Mouse (Mus musculus) midbrain, postnatal 0 days (tissue): ENCODE results near the gene St3gal3. TPM values are rescaled to one million over a fixed set of nuclear protein-coding genes. Genes with fewer than 3 reads are reported as not detected.

Experiments
- ATAC-seq: fragments of 200-750 bp; cut with Nextera tagmentation; 2 replicates; pipeline ENCODE4 v1.8.0; 2017; ENCODE audit warnings: moderate number of reproducible peaks, mild to moderate bottlenecking, moderate TSS enrichment, moderate library complexity; ENCODE audit not compliant: low FRiP score
- DNase-seq: peaks from one replicate; pipeline ENCODE4 v3.0.0-alpha.2; 2015; ENCODE audit warnings: low spot score
- H3K27ac ChIP-seq: fragments of 300-500 bp; sonication (generic); 2 replicates; pipeline ENCODE4 v1.5.1; 2014; ENCODE audit warnings: low read depth, mild to moderate bottlenecking, low read length, mixed read lengths
- H3K27me3 ChIP-seq: fragments of 300-500 bp; sonication (generic); 2 replicates; pipeline ENCODE4 v1.6.1; 2014; ENCODE audit warnings: low read length, control low read depth, mixed read lengths; ENCODE audit not compliant: insufficient read depth
- H3K36me3 ChIP-seq: fragments of 300-500 bp; sonication (generic); 2 replicates; pipeline ENCODE4 v1.6.1; 2014; ENCODE audit warnings: low read length, control low read depth, mixed read lengths; ENCODE audit not compliant: insufficient read depth
- H3K4me1 ChIP-seq: fragments of 300-500 bp; sonication (generic); 2 replicates; pipeline ENCODE4 v1.6.1; 2014; ENCODE audit warnings: mild to moderate bottlenecking, control low read depth, antibody characterized with exemption, low read length, mixed read lengths; ENCODE audit not compliant: insufficient read depth
- H3K4me2 ChIP-seq: fragments of 300-500 bp; sonication (generic); 2 replicates; pipeline ENCODE4 v1.6.1; 2014; ENCODE audit warnings: low read depth, mild to moderate bottlenecking, low read length, mixed read lengths; ENCODE audit not compliant: poor library complexity, severe bottlenecking
- H3K4me3 ChIP-seq: fragments of 300-500 bp; sonication (generic); 2 replicates; pipeline ENCODE4 v1.5.1; 2014; ENCODE audit warnings: low read depth, mild to moderate bottlenecking, low read length, moderate library complexity
- H3K9ac ChIP-seq: fragments of 300-500 bp; sonication (generic); replicated peaks from 2 replicates; pipeline ENCODE4 v1.6.1; 2014; ENCODE audit warnings: mild to moderate bottlenecking, low read length, moderate library complexity, mixed read lengths; ENCODE audit not compliant: poor library complexity, severe bottlenecking
- H3K9me3 ChIP-seq: fragments of 300-500 bp; sonication (generic); 2 replicates; pipeline ENCODE4 v1.6.1; 2016; ENCODE audit warnings: low read length, control low read depth
- CTCF ChIP-seq: IDR thresholded peaks from 2 replicates; pipeline ENCODE4 v1.5.1; 2016; ENCODE audit warnings: antibody characterized with exemption, mild to moderate bottlenecking
- WGBS: fragments of 180-500 bp; shearing (Covaris S2); extraction: QIAGEN DNeasy Blood & Tissue Kit; methylation state at CpG from one replicate; pipeline ENCODE4 v1.1.7; 2014; 5-methylcytosine and 5-hydroxymethylcytosine counted together
- polyA plus RNA-seq: library from polyadenylated mRNA; unstranded; fragments of >200 nt; fragmentation: Nextera tagmentation; extraction: Ambion mirVana; gene quantifications from 2 replicates; pipeline ENCODE4 v1.2.1, GENCODE M21; 2015
- total RNA-seq: library from RNA; depleted of rRNA; stranded (reverse); fragments of >200 nt; gene quantifications from 2 replicates; pipeline ENCODE4 v1.2.3, GENCODE M21; 2014

Gene St3gal3
- total and polyA plus RNA-seq, 2 experiments from 2014 or later: 10.7 to 46.3 TPM

DNA sequence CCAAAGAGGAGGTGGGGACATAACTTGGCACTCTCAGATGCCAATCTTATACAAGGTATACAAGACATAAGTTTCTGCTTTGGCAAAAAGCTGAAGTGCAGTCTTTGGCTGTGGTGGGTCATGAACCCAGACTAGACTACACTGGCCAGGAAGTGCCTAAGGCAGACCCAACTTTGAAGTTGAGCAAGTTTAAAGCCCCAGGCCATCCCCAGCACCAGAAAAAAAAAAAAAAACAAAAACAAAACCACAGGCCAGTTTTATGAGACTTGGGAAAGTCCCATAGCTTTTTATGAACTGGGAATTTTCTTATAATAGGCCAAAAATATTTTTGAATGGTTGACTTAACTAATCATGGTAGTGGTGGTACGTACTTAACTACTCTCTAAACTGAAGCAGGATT lies 700 bp upstream of the St3gal3 start:
- H3K4me2 ChIP-seq: peak overlapping the region; percentile 82
- no peak overlapping the region for H3K9ac ChIP-seq
- DNase-seq (no peak), ATAC-seq (no peak; the same call in 1 of the 2 replicates)
- no peaks in the 10 kb centered on the region for H3K9me3 ChIP-seq
- peak overlapping the region; percentile 99 for H3K4me3 ChIP-seq
- TF ChIP-seq CTCF: no peak
- peaks cover 35% of the 10 kb centered on the region for H3K36me3 ChIP-seq
- H3K4me1 ChIP-seq: no peaks in the 10 kb centered on the region
- no peak overlapping the region for H3K27ac ChIP-seq
- WGBS: 97% methylated on average over 1 of the region's 1 CpGs
- no peaks in the 10 kb centered on the region for H3K27me3 ChIP-seq

DNA sequence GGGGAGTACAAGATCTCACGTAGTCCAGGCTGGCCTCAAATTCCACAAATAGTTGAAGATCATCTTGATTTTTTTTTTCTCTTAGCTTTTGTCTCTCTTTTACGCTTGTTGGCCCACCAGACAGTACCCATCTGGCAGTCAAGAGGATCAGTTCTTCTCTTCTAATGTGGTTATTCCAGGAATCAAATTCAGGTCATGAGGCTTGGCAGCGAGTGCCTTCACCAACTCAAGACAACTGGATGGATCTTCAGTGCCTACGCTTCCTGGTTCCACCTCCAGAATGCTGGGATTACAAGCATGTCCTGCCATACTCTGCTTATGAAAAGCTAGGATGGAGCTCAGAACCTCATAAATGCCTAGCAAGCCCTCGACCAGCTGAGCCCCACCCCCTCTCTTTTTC lies 3.4 kb downstream of the St3gal3 start:
- Histone ChIP-seq H3K27ac (no peak overlapping the region), H3K4me3 (no peak overlapping the region), H3K27me3 (no peaks in the 10 kb centered on the region), H3K9me3 (no peaks in the 10 kb centered on the region), H3K4me2 (no peak overlapping the region), H3K36me3 (peaks cover 3% of the 10 kb centered on the region; the same call in 1 of the 2 replicates), H3K9ac (no peak overlapping the region), H3K4me1 (no peaks in the 10 kb centered on the region)
- ATAC-seq: no peak
- DNase-seq: no peak
- WGBS: 91% methylated on average over 5 of the region's 5 CpGs
- TF ChIP-seq CTCF: no peak

DNA sequence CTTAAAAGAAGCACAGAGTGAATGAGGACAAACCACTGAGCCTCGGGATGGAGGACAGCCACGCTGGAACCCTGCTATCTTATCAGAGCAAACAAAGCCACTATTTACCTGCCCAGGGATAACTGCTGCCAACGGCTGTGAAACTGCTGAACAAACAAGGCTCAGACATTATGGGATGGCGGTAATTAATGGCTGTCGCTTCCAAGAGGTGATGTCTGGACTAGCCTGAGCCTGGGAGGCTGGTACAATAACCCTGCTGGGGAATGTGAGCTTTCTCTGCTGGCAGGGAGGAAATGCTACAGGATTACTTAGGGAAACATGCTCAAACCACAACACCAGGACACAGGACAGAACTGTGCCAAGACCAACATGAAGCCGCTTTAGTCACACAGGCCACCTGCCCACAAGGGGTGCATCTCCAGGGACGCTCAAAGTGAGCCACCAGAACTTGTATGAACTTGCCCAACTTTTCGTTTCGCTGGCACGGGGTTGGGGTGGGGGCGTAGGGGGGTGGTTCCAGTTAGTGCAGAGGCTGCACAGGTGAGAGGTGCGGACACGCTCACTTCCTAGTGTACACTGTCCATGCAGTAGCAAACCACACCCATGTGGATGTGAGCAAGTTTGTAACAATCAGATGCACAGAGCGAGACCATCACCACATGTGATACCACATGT lies 11.5 kb downstream of the St3gal3 start:
- no peak overlapping the region for H3K4me3 ChIP-seq
- H3K4me1 ChIP-seq: no peaks in the 10 kb centered on the region
- no peak for ATAC-seq

DNA sequence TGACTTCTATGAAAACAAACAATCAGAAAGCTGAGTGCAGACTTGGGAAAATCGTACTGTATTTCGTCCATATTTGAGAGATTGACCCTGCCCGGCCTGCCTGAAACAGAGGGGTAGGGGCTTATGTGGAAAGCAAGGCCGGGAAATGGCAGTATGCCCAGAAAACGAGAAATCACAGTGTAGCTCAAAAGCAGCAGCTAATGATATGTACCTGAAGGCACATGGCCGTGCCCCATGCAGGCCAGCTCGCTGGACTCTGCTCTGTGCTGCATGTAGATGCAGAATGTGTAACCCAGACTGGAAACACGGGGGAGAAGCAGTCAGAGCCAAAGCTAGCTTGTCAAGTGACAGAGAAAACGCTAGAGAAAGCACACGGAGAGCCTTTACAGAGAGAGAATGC lies 12.6 kb downstream of the St3gal3 start:
- no peaks in the 10 kb centered on the region for H3K27me3 ChIP-seq
- ATAC-seq (no peak), DNase-seq (peak; percentile 30)
- 73% methylated on average over 10 of the region's 10 CpGs for WGBS
- no peak overlapping the region for H3K4me3 ChIP-seq
- no peaks in the 10 kb centered on the region for H3K9me3 ChIP-seq
- H3K27ac ChIP-seq: no peak overlapping the region
- no peaks in the 10 kb centered on the region for H3K4me1 ChIP-seq
- TF ChIP-seq CTCF: no peak
- H3K4me2 ChIP-seq: no peak overlapping the region
- H3K9ac ChIP-seq: no peak overlapping the region
- no peaks in the 10 kb centered on the region for H3K36me3 ChIP-seq

More for the DNA sequence above, 11.5 kb downstream of the St3gal3 start:
- Histone ChIP-seq H3K27me3 (no peaks in the 10 kb centered on the region), H3K4me2 (no peak overlapping the region), H3K36me3 (no peaks in the 10 kb centered on the region), H3K9ac (no peak overlapping the region), H3K27ac (no peak overlapping the region), H3K9me3 (no peaks in the 10 kb centered on the region)
- 93% methylated on average over 14 of the region's 14 CpGs for WGBS
- no peak for DNase-seq
- TF ChIP-seq CTCF: no peak

DNA sequence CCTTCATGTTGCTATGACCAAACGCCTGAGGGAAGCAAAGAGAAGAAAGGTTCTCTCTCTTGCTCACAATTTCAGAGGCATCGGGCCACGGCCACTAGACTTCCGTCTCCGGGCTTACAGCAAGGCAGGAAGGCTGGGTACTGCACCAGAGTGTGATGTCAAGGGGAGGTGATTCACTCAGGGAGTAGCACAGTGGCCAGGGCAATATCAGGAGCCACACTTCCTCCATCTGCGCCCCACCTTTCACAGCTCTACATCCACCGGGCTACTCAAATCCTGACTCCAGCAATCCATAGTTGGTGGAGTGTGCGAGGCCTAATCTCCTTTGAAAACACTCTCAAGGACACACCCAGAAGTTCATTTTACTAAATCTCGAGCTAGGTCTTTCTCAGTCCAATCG lies 17.1 kb downstream of the St3gal3 start:
- no peak for TF ChIP-seq CTCF
- DNase-seq (no peak), ATAC-seq (no peak)
- Histone ChIP-seq H3K9ac (no peak overlapping the region), H3K9me3 (no peaks in the 10 kb centered on the region), H3K27ac (no peak overlapping the region), H3K27me3 (no peaks in the 10 kb centered on the region), H3K4me2 (no peak overlapping the region), H3K4me3 (no peak overlapping the region), H3K4me1 (no peaks in the 10 kb centered on the region), H3K36me3 (no peaks in the 10 kb centered on the region)
- 93% methylated on average over 10 of the region's 10 CpGs for WGBS

DNA sequence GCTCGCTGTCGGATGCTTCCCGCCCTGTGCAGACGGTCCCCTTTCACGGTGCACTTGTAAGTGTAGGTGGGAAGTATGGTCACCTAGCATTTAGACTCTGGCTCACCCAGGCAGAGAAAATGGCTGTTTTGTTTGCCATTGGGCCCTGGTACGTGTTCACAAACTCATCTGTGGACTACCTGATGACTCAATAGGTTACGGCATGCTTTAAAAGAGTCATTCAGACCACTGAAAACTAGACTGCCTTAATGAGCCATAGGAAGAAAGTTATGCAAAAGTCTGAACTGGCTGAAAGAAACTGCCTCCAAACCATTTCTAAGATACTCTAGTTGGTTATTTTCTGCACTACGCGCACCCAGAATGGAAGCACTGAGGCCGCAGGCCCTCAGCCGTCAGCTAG lies 18.6 kb downstream of the St3gal3 start:
- 93% methylated on average over 11 of the region's 11 CpGs for WGBS
- no peak overlapping the region for H3K9ac ChIP-seq
- H3K4me1 ChIP-seq: no peaks in the 10 kb centered on the region
- H3K27me3 ChIP-seq: no peaks in the 10 kb centered on the region
- H3K9me3 ChIP-seq: no peaks in the 10 kb centered on the region
- no peak overlapping the region for H3K4me2 ChIP-seq
- no peak for DNase-seq
- no peak overlapping the region for H3K27ac ChIP-seq
- no peak for TF ChIP-seq CTCF
- H3K36me3 ChIP-seq: no peaks in the 10 kb centered on the region
- no peak overlapping the region for H3K4me3 ChIP-seq
- no peak for ATAC-seq
